Comparison of ENCODE assay signal across 34 mouse cellular contexts in genomic region chr6:128933050-128933449, GRCm38 (mm10). TPM values are rescaled to one million over a fixed set of nuclear protein-coding genes. Genes with fewer than 3 reads are reported as not detected.
DNase-seq lines count a peak whose midpoint lies in the region; ATAC-seq and TF ChIP-seq lines count a peak whose summit lies in the region.
"Had no signal": no experiment of that assay in that cellular context is flagged by ENCODE, and none has a peak within 500 bp of the region (broad histone marks: within the 10 kb centered on the region; RNA-seq: fewer than 3 reads in every experiment).

No protein-coding gene starts in this region.

- H3K4me1 ChIP-seq in midbrain, embryonic 14.5 days (ENCODE audit: control insufficient read depth, insufficient read depth, low read length), result no peaks in the 10 kb centered on the region
- H3K4me1 ChIP-seq in midbrain, embryonic 15.5 days, result no peaks in the 10 kb centered on the region
- 0 out of 2 replicates have a peak, but pooled peaks cover 5% of the 10 kb centered on the region for H3K4me1 ChIP-seq in embryonic facial prominence, embryonic 13.5 days
- no peaks in the 10 kb centered on the region for H3K4me1 ChIP-seq in limb, embryonic 14.5 days (ENCODE audit: control insufficient read depth, insufficient read depth, low read length)
- H3K4me1 ChIP-seq: hindbrain, embryonic 13.5 days; liver, embryonic 12.5 days; neural tube, embryonic 12.5 days had no signal

- no peaks in the 10 kb centered on the region for H3K27me3 ChIP-seq in midbrain, embryonic 14.5 days (ENCODE audit: control insufficient read depth, insufficient read depth, low read length)
- no peaks in the 10 kb centered on the region for H3K27me3 ChIP-seq in midbrain, embryonic 15.5 days (replicated peaks)
- no peaks in the 10 kb centered on the region for H3K27me3 ChIP-seq in embryonic facial prominence, embryonic 13.5 days
- H3K27me3 ChIP-seq in limb, embryonic 14.5 days (ENCODE audit: control insufficient read depth, insufficient read depth, low read length), result no peaks in the 10 kb centered on the region
- H3K27me3 ChIP-seq: hindbrain, embryonic 13.5 days; liver, embryonic 12.5 days; neural tube, embryonic 12.5 days had no signal

- H3K9ac ChIP-seq in midbrain, embryonic 14.5 days (replicated peaks; ENCODE audit: low read length), result no peak overlapping the region
- no peak overlapping the region for H3K9ac ChIP-seq in midbrain, embryonic 15.5 days
- no peak overlapping the region for H3K9ac ChIP-seq in embryonic facial prominence, embryonic 13.5 days
- H3K9ac ChIP-seq in limb, embryonic 14.5 days (ENCODE audit: low read depth, low read length, severe bottlenecking), result no peak overlapping the region
- H3K9ac ChIP-seq: hindbrain, embryonic 13.5 days; liver, embryonic 12.5 days; neural tube, embryonic 12.5 days had no signal

- peak; percentile 7 for DNase-seq in embryo, embryonic 10.5 days (ENCODE audit: low spot score)
- no peak for DNase-seq in embryo, embryonic 10 days (ENCODE audit: low spot score)
- peak; percentile 1 for DNase-seq in midbrain, embryonic 14.5 days
- DNase-seq in limb, embryonic 14.5 days (ENCODE audit: low spot score), result no peak
- no peak for DNase-seq in heart, postnatal 36 days
- DNase-seq in Muller cell, postnatal 12 days (ENCODE audit: inconsistent ontology term), result no peak
- DNase-seq: adrenal gland, adult 2 months; cerebellum, adult 11 months; cerebellum, adult 9-11 months; heart, postnatal 10 days; kidney, adult 2 months; left cerebral cortex, postnatal 4 days; lung, adult 18-20 months; retina, postnatal 1 day; right cerebral cortex, postnatal 25 days; spleen, adult 18-20 months; thymus, postnatal 25 days had no signal

- ATAC-seq in midbrain, embryonic 14.5 days (ENCODE audit: low FRiP score, low TSS enrichment), result no peak
- no peak for ATAC-seq in midbrain, embryonic 15.5 days (replicated peaks)
- ATAC-seq in embryonic facial prominence, embryonic 13.5 days (ENCODE audit: insufficient number of reproducible peaks, insufficient read depth, low FRiP score, low TSS enrichment, low read depth), result peak; percentile 74; the same call in 1 of the 2 replicates
- 0 out of 2 replicates have a peak, but pooled peaks have one; percentile 30 for ATAC-seq in limb, embryonic 14.5 days (ENCODE audit: low FRiP score, low read depth)
- ATAC-seq: forebrain, embryonic 14.5 days; liver, embryonic 12.5 days had no signal

- intact Hi-C loops in heart, postnatal 36 days (cut with DNase I), result no loop called here

- H3K4me3 ChIP-seq in midbrain, embryonic 14.5 days (replicated peaks; ENCODE audit: low read depth, low read length), result no peak overlapping the region
- no peak overlapping the region for H3K4me3 ChIP-seq in midbrain, embryonic 15.5 days
- no peak overlapping the region for H3K4me3 ChIP-seq in embryonic facial prominence, embryonic 13.5 days
- no peak overlapping the region for H3K4me3 ChIP-seq in limb, embryonic 14.5 days (replicated peaks; ENCODE audit: low read length)
- H3K4me3 ChIP-seq: hindbrain, embryonic 13.5 days; liver, embryonic 12.5 days; neural tube, embryonic 12.5 days had no signal

- H3K4me2 ChIP-seq in midbrain, embryonic 14.5 days (ENCODE audit: low read length), result no peak overlapping the region
- no peak overlapping the region for H3K4me2 ChIP-seq in midbrain, embryonic 15.5 days
- no peak overlapping the region for H3K4me2 ChIP-seq in embryonic facial prominence, embryonic 13.5 days
- no peak overlapping the region for H3K4me2 ChIP-seq in limb, embryonic 14.5 days (replicated peaks; ENCODE audit: low read depth, low read length, severe bottlenecking)
- H3K4me2 ChIP-seq: heart, embryonic 11.5 days; hindbrain, embryonic 13.5 days; liver, embryonic 12.5 days; midbrain, embryonic 11.5 days; neural tube, embryonic 12.5 days had no signal

- no peaks in the 10 kb centered on the region for H3K36me3 ChIP-seq in midbrain, embryonic 14.5 days (ENCODE audit: control insufficient read depth, insufficient read depth, low read length)
- no peaks in the 10 kb centered on the region for H3K36me3 ChIP-seq in midbrain, embryonic 15.5 days (replicated peaks)
- H3K36me3 ChIP-seq in embryonic facial prominence, embryonic 13.5 days, result no peaks in the 10 kb centered on the region
- H3K36me3 ChIP-seq in limb, embryonic 14.5 days (ENCODE audit: control insufficient read depth, insufficient read depth, low read length), result no peaks in the 10 kb centered on the region
- H3K36me3 ChIP-seq: hindbrain, embryonic 13.5 days; liver, embryonic 12.5 days; neural tube, embryonic 12.5 days had no signal

- no peak for TF ChIP-seq POLR2A in limb, embryonic 14.5 days (IDR thresholded peaks at IDR 0.05; ENCODE audit: borderline replicate concordance, extremely low read depth, insufficient read depth, insufficient read length)

- 83% methylated on average over 2 of the region's 2 CpGs for WGBS in midbrain, embryonic 14.5 days
- 76% methylated on average over 2 of the region's 2 CpGs for WGBS in midbrain, embryonic 15.5 days
- 20% methylated on average over 2 of the region's 2 CpGs for WGBS in embryonic facial prominence, embryonic 13.5 days
- WGBS in limb, embryonic 14.5 days, result 58% methylated on average over 2 of the region's 2 CpGs

- H3K9me3 ChIP-seq in midbrain, embryonic 14.5 days (ENCODE audit: control insufficient read depth, low read length), result no peaks in the 10 kb centered on the region
- H3K9me3 ChIP-seq in midbrain, embryonic 15.5 days, result no peaks in the 10 kb centered on the region
- no peaks in the 10 kb centered on the region for H3K9me3 ChIP-seq in embryonic facial prominence, embryonic 13.5 days
- no peaks in the 10 kb centered on the region for H3K9me3 ChIP-seq in limb, embryonic 14.5 days (ENCODE audit: control insufficient read depth, low read length)
- H3K9me3 ChIP-seq: hindbrain, embryonic 13.5 days; liver, embryonic 12.5 days; neural tube, embryonic 12.5 days had no signal

- H3K27ac ChIP-seq in midbrain, embryonic 14.5 days (replicated peaks; ENCODE audit: low read depth, low read length), result no peak overlapping the region
- H3K27ac ChIP-seq in midbrain, embryonic 15.5 days, result no peak overlapping the region
- H3K27ac ChIP-seq in embryonic facial prominence, embryonic 13.5 days, result peak overlapping the region; percentile 62; the same call in 1 of the 2 replicates
- H3K27ac ChIP-seq in limb, embryonic 14.5 days (replicated peaks; ENCODE audit: low read depth, low read length), result no peak overlapping the region
- H3K27ac ChIP-seq: hindbrain, embryonic 13.5 days; kidney, postnatal 0 days; liver, embryonic 12.5 days; neural tube, embryonic 12.5 days had no signal

RNA-seq across cellular contexts. Expression of gene Clec2g, which starts 1.1 kb away (rescaled TPM):
- polyA plus RNA-seq in midbrain, embryonic 14.5 days (2014; fragmentation: Nextera tagmentation; extraction: Ambion mirVana), result not detected in 2 replicates
- polyA plus RNA-seq in midbrain, embryonic 15.5 days (2015; fragmentation: Nextera tagmentation; extraction: Ambion mirVana), result not detected in 2 replicates
- 0.38 and 1.3 TPM in 2 replicates for polyA plus RNA-seq in embryonic facial prominence, embryonic 13.5 days (2015; fragmentation: Nextera tagmentation; extraction: Ambion mirVana)
- 0.38 and 1.1 TPM in 2 replicates for polyA plus RNA-seq in limb, embryonic 14.5 days (2012; rRNA removed)
- polyA plus RNA-seq in limb, embryonic 14.5 days (2014; fragmentation: Nextera tagmentation; extraction: Ambion mirVana), result 0.70 and 1.7 TPM in 2 replicates
- total RNA-seq in heart, postnatal 36 days (2021), result 1 to 10 TPM; 3.5 to 3.6 TPM
- total RNA-seq: common myeloid progenitor, adult 5-6 weeks; granulocyte monocyte progenitor cell, adult 5-6 weeks; layer of hippocampus, postnatal 14 days; left cerebral cortex, postnatal 4 days had no signal
- polyA plus RNA-seq: adrenal gland, adult 2 months; forebrain, embryonic 14.5 days; heart, embryonic 11.5 days; hindbrain, embryonic 13.5 days; intestine, embryonic 14.5 days; kidney, adult 2 months; kidney, postnatal 0 days; large intestine, adult 2 months; liver, embryonic 12.5 days; midbrain, embryonic 11.5 days; neural tube, embryonic 12.5 days; stomach, embryonic 14.5 days had no signal

RNA-seq across cellular contexts. Expression of gene BC035044, which starts 42.1 kb away (rescaled TPM):
- polyA plus RNA-seq in midbrain, embryonic 14.5 days (2014; fragmentation: Nextera tagmentation; extraction: Ambion mirVana), result 0.19 and 0.36 TPM in 2 replicates
- polyA plus RNA-seq in midbrain, embryonic 15.5 days (2015; fragmentation: Nextera tagmentation; extraction: Ambion mirVana), result 0.51 and 0.62 TPM in 2 replicates
- 0.77 and 0.90 TPM in 2 replicates for polyA plus RNA-seq in embryonic facial prominence, embryonic 13.5 days (2015; fragmentation: Nextera tagmentation; extraction: Ambion mirVana)
- polyA plus RNA-seq in limb, embryonic 14.5 days (2012; rRNA removed), result 0.67 and 0.77 TPM in 2 replicates
- 1.2 and 1.5 TPM in 2 replicates for polyA plus RNA-seq in limb, embryonic 14.5 days (2014; fragmentation: Nextera tagmentation; extraction: Ambion mirVana)
- total RNA-seq in heart, postnatal 36 days (2021), result under 1 TPM in 1 of 2 experiments, not detected in 1; 0.38 TPM
- total RNA-seq: ES-E14; gastrocnemius, adult 8-10 months had no signal

RNA-seq across cellular contexts. Expression of gene Clec2i, which starts 45.7 kb away (rescaled TPM):
- polyA plus RNA-seq in midbrain, embryonic 14.5 days (2014; fragmentation: Nextera tagmentation; extraction: Ambion mirVana), result not detected in 2 replicates
- polyA plus RNA-seq in midbrain, embryonic 15.5 days (2015; fragmentation: Nextera tagmentation; extraction: Ambion mirVana), result 0.06 TPM in 1 of 2 replicates, not detected in the other
- polyA plus RNA-seq in embryonic facial prominence, embryonic 13.5 days (2015; fragmentation: Nextera tagmentation; extraction: Ambion mirVana), result 0.19 and 0.20 TPM in 2 replicates
- 0.16 and 0.17 TPM in 2 replicates for polyA plus RNA-seq in limb, embryonic 14.5 days (2012; rRNA removed)
- polyA plus RNA-seq in limb, embryonic 14.5 days (2014; fragmentation: Nextera tagmentation; extraction: Ambion mirVana), result 0.14 TPM in 1 of 2 replicates, not detected in the other
- not detected for total RNA-seq in heart, postnatal 36 days (2021)
- total RNA-seq: gastrocnemius, adult 8-10 months; left cerebral cortex, postnatal 4 days had no signal
- polyA plus RNA-seq: adrenal gland, adult 2 months; forebrain, embryonic 14.5 days; heart, embryonic 11.5 days; hindbrain, embryonic 13.5 days; liver, embryonic 12.5 days; midbrain, embryonic 11.5 days; neural tube, embryonic 12.5 days; stomach, embryonic 14.5 days had no signal

Comparison
In these comparisons a context has a peak if more than half of its experiments do, and no peak if none do; other contexts are left out.
1. DNase-seq: peak in embryo, embryonic 10.5 days (single experiment) and midbrain, embryonic 14.5 days (single experiment); none in embryo, embryonic 10 days (single experiment), limb, embryonic 14.5 days (single experiment), heart, postnatal 36 days (0 of 2) and Muller cell, postnatal 12 days (single experiment).
2. ATAC-seq: peak in embryonic facial prominence, embryonic 13.5 days (single experiment) and limb, embryonic 14.5 days (single experiment); none in midbrain, embryonic 14.5 days (single experiment) and midbrain, embryonic 15.5 days (single experiment).